Mouse (Mus musculus) adrenal gland, adult 2 months (tissue): Measurements from ENCODE around the gene Ptchd3. TPM values are rescaled to one million over a fixed set of nuclear protein-coding genes. Genes with fewer than 3 reads are reported as not detected.

ENCODE experiments used
- DNase-seq: peaks from one replicate; pipeline ENCODE4 v3.0.0; 2021
- long read RNA-seq: library from polyadenylated mRNA; stranded (forward); transcript quantifications from one replicate; pipeline ENCODE4 v2.0.0, GENCODE M21; 2021
- polyA plus RNA-seq: library from polyadenylated mRNA; depleted of rRNA; stranded (reverse); fragments of >200 nt; gene quantifications from 2 replicates; pipeline ENCODE4 v1.2.3, GENCODE M21; 2012; rRNA removed
- total RNA-seq, 2 experiments: library from RNA; stranded (reverse); gene quantifications; 2 replicates each; pipeline ENCODE4 v1.2.3; 2021

Gene Ptchd3
- total RNA-seq = not detected
- polyA plus RNA-seq = not detected in 2 replicates
- long read RNA-seq = 0 reads

DNA sequence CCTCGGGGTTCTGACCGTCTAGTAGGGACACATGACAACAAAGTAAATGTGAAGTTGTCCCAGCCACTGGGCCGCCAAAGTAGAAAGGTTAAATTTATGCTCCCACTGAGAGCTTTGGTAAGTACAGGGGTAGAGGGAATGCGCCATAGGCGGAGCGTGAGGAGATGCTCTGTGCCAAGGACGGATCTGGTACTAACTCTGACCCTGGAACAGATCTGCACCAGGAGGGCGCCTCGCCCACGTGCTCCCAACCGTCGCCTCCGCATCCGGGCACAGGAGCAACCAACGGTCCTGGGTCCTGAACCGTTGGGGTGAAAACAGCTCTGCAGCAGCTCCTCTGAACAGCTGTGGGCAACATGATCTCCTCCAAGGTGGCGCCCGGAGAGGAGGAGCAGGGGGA is at the start of gene Ptchd3:
Gene Ptchd3 (plus strand): TSS at position 301 of the 400 bp plus-strand sequence.
- no peak for DNase-seq

DNA sequence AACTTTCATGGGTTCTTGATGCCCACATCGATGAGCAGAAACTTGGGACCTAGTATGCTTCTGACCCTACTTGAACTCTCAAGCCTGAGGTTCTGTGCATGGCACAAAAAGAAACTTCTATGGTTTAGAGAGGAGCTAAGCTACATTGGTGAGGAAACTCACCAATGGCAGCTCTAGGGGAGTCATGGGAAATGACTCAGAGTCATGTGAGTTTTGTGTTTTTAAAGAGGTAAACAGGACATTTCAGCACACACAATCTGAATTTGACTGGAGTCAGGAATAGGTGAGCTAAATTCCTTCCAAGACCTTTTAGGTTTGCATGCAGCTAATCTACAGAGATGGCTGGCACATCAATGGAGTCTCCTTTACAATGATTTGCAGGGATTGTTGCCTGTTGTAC is 48.2 kb upstream of the Ptchd3 start:
- DNase-seq = no peak

DNA sequence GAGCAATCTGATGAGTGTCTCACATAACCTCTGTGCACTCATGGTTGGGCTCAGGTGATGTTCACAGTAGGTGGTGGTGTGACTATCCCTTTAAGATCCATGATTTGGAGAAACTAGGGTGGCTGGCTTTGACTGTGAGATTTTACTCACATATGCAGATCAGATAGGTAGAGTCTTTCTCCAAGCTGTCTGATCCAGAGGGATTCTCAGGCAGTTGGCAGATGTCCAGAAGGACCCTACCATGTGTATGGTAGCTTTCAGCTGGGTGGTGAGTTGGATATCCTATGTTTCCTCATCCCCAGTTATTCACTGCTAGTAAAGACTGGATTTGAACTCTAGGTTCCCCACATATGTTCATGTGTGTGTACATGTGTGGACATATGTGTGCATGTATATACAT is 42.6 kb upstream of the Ptchd3 start:
- DNase-seq = no peak

DNA sequence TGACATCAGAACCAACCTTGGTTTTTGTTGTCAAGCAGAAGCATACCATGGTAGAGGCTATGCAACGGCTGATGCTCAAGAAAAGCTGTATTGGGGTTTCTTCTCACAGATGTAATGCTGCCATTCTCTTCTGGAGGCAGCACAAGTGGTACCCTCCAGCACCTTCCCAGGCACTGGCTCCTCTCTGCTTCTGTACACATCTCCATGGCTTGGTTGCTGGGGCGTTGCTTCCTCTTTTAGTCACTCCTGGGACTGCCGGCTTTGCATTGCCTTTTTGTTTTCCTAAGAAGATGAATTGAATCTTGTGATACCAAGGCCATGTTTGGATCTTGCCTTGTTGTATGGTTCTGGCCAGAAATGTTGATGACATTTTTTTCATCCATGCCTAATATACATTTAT is 40.5 kb upstream of the Ptchd3 start:
- DNase-seq = no peak

DNA sequence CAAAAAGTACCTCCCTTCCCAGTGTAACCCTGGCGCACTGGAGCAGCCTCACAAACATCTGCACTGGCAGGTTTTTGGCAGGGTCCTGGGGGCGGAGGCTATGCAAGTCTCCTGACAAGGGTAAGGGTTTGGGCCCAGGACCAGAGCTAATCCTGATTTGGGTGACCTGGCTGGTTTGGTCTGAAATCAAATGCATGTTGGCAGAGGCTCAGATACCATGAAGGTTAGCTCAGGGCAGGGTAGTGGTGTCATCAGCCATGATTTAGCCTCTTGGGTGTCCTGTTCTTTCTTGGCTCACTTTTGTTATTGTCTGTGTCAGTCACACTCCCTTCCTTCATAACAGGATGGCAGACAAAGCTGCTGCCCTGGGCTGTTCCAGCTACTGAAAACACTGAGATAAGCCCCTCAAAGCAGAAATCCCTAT is 39.4 kb upstream of the Ptchd3 start:
- DNase-seq = peak; percentile 82

DNA sequence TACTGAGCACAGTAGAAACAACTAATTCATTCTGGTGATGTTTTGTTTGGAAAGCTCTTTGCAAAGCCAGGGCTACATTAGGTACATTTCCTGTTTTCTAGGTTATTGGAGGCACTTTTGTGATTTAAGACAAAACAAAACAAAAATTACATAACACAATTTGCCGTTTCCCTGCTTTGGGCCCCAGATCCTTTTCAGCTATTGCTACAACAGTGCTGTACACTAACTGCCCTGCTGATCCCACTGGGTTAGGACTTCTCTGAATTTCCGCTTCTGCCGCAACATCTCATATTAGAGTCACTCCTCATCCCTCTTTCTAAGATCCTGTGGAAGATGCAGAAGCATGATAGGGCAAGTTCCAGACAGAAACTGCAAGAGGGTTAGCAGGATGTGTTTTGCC is 38.6 kb upstream of the Ptchd3 start:
- no peak for DNase-seq

DNA sequence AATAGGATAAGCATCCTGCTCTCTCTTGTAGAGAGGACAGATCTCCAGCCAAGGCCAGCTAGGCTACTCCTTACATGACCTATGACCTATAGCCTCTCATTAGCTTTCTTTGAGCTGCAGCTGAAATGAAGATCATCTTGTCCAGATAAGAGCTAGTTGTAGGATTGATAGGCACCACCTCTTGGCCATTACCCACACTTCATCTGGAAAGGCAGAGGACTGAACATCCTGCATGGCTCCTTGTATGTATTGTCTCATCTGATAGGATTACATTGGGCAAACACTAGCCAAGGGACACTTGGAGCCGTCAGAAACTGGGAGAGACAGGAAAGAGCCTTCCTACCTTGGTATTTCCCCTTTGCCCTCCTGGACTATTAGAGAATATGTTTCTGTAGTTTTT is 38.1 kb upstream of the Ptchd3 start:
- no peak for DNase-seq

DNA sequence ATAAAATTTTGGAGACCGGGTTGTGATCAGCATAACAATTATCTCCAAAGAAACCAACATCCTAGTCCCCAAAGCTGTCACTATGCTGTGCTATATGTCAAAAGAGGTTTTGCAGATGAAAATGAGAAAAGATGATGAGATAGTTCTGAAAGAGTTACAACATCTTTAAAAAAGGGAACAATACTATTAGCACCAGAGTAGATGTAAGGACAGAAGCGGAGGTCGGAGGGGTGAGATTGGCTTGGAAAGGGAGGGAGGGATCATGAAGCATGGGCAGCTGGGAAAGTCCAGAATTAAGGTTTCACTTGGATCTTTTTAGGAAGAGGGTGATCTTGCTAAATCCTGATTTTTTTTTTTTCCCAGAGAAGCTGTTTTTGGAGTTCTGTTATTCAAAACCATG is 36.5 kb upstream of the Ptchd3 start:
- DNase-seq = no peak

DNA sequence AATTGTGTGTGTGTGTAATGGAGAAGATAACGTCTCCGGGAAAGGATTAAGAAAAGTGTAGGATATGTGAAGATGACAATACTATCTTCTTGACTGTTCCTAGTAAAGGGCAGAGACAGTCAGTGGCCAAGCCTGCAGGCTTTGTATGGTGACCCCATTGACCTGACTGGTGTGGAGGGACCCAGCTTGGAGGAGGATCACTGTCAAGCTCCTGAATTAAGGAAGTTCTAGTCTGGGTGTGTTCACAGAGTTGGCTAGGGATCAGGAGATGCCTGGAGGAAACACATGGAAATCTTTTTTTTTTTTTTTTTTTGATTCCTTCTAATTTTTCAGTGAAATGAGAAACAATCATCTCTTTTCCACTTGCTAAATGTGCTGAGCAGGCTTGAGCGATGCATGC is 35.9 kb upstream of the Ptchd3 start:
- DNase-seq = peak; percentile 14

DNA sequence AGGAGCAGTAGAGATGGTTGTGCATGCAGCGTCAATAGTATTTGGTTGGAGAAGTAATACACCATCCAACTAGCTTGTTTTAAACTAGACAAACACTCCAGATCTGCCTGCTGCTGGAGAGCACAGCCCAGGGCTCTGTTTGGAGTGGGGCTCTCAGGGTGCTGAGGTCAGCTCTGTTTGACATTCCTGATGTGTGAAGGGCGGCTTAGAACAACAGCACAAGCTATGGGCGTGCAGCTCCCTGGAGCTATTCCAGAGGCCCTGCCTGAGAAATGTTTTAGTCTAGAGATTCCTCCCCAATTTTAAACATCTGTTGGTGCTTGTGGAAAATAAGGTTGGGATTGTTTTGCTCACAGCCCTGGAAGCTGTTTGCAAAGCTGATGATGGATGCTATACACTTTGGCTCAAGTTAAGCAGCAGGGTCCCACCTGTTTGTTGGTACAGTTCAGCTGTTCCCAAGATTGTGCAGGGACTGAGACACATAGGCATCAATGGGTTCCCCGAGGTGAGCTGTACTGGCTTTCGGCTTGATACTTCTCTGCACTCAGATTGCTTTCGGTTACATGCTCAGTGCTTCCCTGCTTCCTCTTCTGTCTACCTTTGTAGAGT is 35.4 kb upstream of the Ptchd3 start:
- DNase-seq = peak; percentile 12

DNA sequence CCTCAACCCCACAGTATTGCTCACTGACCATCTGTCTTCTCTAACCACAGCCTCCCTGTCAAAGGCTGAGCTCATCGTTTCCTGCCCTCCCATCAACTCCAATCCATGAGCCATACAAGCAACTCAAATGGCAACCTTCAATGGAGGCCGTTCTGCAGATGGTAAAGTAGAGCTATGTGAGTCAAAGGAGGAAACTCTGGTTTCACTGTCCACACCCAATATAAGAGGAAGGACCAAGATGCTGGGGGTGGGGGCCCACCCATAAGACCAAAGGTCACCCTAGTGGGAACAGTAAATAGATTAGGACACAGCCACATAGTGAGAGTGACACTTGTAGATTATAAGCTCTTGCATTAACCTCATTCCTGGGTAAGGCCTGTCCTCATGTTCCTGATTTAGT is 34.1 kb upstream of the Ptchd3 start:
- no peak for DNase-seq

DNA sequence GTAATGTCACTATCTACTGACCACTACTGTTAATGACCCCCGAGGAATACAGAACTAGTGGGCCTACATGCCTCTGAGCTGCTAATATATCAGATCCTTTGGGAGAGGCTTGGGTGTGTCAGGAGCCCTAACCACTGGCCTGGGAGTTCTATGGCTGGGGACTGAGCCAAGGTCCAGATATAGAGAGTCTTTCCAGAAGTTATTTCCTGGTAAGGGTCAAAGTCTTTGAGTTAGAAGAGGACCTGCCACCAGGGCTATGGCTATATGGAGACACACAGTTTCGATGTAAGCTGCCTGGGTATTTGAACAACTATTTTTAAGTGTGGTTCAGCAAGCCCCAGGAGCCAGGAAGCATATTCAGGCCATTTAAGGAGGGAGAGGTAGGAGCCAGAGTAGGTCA is 31.5 kb upstream of the Ptchd3 start:
- DNase-seq = no peak

DNA sequence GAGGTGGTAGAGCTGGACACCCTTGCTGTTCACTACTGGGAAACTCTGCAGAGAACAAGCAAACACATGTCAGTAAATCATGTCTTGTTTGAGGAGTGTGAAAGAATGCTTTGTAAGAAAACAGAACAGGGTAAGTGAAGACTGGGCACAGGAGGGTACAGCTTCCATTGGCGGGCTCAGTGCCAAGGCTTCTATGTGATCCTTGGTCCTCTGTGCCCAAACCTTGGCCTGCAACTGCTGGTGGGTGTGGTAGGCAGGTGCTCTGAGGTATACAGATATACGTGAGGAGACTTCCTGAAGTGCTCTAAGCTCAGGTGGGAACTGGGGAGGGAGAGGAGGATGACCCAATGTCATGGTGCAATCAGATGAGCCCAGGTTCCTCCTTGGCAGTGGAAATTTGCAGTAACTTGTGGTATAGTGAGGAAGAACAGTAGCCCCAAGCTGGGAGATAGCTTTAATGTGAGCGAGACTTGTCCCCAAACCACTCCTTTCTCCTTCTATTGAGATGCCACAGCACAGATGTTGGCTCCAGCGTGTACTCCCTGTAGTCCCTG is 30.2 kb upstream of the Ptchd3 start:
- DNase-seq = no peak

DNA sequence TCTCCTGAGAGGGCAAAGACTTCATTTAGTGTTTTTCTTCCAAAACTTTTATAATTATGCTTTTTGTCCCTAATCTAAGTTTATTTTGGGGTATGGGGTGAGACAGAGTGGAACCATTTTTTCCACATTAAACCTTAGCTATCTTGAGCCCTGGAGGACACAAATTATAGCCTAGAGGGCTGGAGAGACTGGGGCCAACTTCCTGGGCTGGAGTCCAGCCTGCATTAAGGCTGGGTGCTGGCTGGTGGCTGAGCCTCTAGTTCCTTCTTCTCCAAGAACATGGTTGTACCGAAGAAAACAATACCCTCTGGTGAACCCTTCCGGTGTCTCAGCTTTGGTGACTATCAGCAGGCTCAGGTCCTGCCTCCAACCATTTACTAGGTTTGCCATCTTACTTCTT is 27.3 kb upstream of the Ptchd3 start:
- no peak for DNase-seq

DNA sequence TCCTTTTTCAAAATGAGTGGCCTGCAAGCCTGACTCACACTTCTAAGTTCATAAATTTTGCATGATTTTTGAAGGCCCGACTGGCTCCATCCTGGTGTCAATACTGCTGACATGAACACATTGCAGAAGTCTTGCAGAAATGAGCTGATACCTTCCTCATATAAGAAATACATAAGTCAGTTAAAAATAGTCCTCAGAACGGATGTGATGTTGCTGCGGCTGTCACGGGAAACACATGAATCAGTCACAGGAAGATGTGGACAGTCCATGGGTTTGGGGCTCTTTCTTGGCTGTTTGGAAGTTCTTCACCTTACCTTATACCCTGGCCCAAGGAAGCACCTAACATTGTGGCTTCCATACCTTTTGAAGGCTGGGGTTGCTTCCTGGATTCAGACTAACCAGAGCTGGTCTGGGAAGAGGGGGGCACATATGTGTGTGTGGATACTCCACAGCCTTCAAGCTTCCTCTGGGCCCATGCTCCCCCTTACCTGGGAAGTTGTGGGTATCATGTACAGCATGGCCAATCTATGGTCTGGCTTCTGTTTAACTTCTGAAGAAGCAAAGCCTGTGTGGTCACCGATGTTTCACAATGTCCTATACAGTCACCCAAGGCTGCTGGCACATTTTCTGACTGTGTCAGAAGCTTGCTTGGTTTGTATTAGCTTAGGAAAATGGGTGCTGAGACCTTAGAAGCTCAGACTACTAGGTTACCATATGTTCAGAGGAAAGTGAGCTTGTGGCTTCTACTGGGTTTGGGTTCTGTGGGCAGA is 25.6 kb upstream of the Ptchd3 start:
- DNase-seq = peak; percentile 71

DNA sequence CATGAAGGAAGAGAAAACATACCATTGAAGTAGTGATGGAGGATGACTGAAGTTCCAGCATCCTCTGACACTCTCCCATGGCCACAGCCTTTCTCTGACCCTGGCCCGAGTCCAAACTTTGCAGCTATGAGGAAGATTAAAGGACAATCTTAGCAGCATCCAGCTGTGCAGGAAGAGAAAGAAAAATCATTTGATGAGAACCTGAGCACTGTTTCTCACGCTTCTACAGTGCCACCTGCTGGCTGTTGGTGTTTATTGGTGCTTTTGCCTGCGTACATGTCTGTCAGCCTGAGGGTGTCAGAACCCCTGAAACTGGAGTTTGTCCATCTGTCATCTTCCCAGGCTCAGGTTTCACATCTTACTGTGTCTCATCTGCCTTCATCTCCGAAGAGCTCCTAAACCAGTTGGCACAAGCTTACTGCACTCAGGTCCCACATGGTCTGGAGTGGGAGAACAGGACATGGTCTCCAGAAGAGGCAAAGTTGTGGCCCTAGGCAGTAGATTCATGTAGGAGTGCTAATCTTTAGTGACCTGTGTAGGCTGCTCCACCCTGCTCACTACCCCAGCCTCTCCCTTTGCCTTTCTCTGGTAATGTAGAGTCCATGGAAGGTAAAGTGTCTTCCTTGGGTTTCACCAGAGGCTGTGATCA is 21.7 kb upstream of the Ptchd3 start:
- peak; percentile 77 for DNase-seq

DNA sequence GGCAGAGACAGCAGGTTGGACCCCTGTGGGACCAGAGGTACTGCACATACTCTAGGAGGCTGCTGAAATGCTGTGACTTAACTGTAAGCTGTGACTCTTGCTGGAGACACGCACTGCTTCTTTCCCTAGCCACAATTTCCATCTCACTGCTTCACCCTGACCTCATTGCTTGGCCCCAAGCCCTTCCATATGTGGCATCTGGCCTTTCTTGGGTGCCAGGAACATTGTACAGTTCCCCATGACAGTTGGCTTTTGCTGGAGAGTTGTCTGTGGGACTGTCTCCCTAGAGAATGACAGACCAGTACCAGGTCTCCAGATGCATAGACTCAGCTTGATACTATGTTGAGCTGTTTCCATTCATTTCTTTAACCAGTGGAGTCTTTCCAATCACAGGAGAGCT is 21.2 kb upstream of the Ptchd3 start:
- no peak for DNase-seq

DNA sequence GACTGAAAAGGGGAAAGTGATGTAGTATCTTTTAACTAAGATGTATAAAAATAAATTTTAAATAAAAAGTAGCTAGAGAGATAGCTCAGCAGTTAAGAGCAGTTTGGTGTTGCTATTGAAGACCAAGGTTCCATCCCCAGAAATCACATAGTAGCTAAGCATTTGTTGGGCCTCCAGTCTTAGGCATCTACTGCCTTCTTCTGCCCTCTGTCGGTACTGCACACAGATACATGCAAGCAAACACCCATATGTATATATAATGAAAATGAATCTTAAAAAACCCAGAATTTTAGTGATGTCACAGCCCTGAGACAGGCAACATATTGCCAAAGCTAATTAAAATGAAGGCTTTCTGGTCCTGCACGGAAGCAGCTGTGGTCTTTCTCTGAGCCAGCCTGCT is 15.9 kb downstream of the Ptchd3 start:
- no peak for DNase-seq

DNA sequence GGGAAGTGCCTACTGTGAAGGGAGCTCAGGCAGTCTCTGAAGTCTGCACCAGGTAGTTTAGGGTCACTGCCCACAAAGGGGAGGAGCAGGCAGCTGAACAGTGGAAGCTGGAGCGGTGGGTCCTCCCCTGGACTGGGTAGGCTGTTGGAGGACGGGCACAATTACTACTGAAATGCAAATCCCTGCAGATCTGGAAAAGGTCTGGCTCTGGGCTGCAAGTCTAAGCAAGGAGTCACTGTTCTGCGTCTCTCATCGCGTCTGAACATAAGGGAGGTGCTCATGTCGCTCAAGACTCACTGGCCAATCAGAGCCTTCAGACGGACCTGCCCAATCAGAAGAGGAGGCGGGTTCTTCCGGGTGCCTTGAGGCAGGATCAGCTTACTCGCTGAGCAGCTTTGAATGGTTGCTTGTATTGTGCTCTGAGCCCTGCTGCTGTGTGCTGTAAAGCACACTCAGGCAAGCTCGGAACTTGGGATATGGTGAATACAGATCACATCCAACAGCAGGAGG is 17.8 kb downstream of the Ptchd3 start:
- DNase-seq = peak; percentile 85
